Mouse (Mus musculus) heart, adult 11 months (tissue): ENCODE data around the gene Gm11627.
A peak's percentile ranks its signal among the peaks of the same experiment; 100 is the strongest.
"Not testable (repeated sequence)": the region's sequence is repeated elsewhere in the genome, so short reads cannot be mapped to it uniquely, and the experiment has no call there.

Experiments used
- DNase-seq: peaks from one replicate; pipeline ENCODE4 v3.0.0; 2022

The Gm11627 gene

DNA sequence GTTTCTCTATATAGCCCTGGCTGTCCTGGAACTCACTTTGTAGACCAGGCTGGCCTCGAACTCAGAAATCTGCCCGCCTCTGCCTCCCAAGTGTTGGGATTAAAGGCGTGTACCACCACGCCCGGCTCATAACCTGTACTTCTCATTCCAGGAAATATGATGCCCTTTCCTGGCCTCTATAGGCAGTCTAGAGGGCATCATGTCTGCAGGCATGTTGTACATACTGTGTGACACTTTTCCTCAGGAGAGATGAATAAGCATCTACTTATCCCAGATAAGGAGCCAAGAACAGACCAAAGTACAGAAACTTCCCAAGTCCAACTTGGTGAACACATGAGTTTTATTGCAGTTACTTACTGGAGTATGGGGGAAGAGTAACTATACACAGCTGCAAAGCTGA is 20.6 kb downstream of the Gm11627 start:
- peak; percentile 60 for DNase-seq

DNA sequence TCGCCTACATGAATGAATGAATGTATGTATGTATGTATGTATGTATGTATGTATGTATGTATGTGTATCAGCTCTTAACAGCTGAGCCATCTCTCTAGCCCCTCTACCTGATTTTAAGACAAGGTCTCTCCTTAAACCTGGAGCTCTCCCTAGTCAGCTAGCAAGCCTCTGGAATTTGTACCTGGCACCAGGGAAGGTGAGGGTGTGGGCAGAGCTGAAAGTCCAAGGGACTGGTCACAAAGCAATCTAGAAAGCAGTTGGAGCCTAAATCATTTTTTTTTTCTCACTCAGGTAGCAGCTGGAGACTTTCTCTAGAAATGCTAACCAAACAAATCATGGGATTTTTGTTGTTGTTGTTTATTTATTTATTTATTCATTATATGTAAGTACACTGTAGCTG is 21.9 kb downstream of the Gm11627 start:
- no peak for DNase-seq

DNA sequence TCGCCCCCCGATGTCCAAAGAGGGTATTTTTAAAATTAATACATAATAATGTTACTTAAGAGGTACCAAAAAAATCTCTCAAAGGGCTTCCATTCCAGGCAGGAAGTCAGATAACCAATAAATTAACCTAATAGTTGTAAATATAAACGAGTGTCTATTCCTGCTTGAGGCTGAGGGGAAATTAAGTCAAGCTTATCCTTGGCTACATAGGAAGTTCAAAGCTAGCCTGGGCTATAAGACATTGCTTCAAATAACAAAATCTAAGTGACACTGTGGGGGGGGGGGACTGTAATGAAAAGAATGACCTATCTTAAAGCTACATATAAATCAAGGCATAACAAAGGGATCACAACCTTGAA is 22.6 kb downstream of the Gm11627 start:
- DNase-seq: no peak

DNA sequence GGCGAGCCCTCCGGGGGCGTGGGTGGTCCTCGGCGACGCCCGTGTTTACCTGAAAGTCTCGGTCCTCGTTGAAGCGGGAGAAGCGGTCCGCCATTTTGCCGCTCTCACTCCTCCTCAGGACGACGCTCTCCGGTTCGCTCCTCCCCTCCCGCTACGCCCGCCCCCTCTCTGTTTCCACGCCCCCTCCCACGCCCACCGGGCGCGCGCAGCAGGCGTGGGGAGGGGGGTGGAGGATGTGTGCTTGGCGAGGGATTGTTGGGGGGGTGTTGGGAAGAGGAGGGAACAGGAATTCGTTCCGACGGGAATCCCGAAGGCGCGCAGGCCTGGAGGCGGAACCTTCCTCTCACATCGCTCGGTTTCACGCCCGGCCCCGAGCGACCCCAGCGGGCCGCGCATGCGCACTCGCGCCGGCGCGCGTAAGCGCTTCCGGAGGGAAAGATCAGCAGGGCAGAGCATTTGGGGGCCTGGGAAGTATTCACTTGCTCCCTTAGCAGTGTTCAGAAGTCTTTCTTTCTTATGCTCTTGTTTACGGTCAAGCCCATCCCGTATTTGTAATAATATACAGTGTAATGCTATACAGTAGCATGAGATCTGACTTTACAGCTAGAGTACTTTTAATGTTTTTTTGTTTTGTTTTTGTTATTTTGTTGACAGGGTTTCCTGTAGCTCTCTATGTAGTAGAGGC is 23.1 kb downstream of the Gm11627 start, which contains the start of gene Gpatch8:
Gene Gpatch8, minus strand, starts transcription at position 362 of the 685 bp plus-strand sequence.
- peak; percentile 100 for DNase-seq

DNA sequence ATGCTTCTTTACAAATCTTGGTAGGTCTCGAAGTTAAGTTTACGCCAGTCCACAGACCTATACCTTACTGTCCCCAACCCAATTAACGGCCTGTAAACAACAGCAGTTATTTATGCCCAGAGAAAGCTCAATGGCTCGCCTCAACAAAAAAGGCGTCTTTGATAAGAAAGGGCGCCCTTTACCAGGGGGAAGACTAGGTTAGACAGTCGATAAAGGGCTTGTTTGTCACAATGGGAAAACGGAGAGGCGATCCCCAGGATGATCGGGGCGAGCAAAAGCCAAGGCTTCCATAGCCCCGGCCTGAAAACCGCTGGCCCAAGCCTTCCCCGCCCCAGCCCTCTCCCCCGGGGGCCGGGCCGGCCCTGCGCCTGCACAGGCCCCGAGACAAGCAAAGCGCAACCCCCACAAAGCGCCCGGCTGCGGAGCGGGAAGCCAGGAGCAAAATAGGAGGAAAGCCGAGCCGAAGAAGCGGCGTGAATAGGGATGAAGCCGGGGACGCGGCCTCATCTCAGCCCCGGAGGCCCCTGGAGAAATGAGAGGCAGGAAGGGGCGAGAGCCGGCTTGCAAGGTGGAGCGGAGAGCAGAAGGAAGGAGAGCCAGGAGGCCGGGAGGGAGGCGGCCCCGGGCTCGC is 23.7 kb downstream of the Gm11627 start:
- no peak for DNase-seq

DNA sequence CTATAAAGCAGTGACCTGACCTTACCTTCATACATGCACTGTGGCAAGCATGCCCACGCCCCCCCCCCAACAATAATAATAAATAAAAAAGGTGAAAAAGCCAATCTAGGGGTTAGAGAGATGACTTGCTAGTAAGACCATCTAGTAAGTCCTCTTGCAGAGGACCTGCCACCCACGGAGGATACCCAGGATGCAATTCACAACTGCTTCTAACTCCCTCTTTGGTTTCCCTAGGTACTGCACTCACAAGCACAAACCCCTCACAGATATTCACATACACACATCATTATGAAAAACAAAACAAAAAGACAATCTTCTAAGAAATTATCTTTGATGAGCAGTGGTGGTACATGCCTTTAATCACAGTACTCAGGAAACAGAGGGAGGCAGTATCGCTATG is 27.2 kb downstream of the Gm11627 start:
- peak; percentile 39 for DNase-seq

DNA sequence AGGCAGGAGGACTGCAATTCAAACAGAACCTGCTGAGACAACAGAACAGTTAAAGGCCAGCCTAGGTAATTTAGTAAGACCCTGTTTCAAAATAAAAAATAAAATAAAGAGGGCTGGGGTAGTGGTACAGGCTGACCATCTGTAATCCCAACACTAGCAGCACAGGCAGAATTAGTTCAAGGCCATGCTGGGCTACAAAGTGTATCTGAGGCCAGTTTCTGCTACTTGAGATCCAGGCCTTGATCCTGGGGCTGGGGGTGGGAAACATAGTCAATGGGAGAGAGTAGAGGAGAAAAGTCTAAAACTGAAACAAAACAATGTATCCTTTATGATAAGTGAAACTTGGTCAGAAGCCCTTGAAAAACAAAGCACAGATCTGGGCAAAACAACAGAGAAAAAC is 28.1 kb downstream of the Gm11627 start:
- peak; percentile 55 for DNase-seq

DNA sequence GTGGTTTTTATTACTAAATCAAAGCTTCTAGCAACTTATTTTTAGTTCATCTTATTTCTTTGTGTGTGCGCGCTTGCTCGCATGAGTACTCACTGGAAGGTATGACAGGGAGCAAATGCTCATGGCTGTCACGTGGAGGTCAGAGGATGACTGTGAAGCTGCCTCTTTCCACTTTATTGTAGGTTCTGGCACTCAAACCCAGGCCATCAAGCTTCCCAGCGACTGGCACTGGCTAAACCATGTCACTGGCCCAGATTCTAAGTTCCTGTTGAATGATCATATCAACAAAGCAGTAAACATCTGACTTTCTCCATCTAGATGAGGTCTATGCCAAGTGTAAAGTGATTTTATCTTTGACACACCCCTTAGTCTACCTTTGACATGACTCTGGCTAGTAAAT is 37.8 kb downstream of the Gm11627 start:
- DNase-seq: no peak

DNA sequence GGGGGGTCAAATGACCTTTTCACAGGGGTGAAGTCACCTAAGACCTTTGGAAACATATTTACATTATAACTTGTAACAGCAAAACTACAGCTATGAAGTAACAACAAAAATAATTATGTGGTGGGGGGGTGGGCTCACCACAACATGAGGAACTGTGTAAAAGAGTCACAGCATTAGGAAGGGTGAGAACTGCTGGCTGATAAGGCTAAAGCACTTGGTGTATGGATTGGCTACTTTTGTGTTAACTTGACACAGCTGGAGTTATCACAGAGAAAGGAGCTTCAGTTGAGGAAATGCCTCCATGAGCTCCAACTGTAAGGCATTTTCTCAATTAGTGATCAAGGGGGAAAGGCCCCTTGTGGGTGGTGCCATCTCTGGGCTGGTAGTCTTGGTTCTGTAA is 39.0 kb downstream of the Gm11627 start:
- not testable (repeated sequence) for DNase-seq

DNA sequence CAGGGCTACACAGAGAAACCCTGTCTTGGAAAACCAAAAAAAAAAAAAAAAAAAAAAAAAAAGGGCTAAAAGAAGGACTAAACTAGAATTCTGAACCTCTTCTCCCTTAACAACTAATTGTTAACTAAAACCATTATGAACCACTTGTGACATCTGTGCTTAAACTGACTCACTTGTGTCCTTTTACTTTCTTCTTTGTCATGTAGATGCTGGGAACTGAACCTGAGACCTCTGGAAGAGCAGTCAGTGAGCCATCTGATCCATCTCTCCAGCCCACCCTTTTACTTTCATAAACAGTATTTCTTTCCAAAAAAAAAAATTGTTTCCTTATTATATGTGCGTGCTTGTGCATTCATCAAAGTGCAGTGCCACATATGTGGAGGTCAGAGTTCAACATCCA is 39.6 kb downstream of the Gm11627 start:
- DNase-seq: no peak

DNA sequence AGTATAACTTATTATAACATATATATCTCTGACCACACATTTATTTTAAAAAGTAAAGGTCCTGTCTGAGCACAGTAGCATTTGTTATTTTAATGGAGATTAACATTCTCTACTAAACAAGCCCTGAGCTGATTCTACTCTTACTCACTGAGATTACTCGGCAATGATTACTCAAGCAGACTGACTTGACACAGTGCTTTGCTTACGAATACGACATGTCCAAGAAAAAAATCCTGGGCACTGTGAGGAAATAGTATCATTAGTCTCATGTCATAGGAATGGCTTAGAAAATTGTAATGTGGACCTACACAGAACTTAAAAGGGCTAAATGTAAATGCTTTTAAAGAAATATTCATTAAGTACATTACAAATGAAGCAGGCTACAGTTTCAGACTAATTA is 43.1 kb downstream of the Gm11627 start:
- no peak for DNase-seq

DNA sequence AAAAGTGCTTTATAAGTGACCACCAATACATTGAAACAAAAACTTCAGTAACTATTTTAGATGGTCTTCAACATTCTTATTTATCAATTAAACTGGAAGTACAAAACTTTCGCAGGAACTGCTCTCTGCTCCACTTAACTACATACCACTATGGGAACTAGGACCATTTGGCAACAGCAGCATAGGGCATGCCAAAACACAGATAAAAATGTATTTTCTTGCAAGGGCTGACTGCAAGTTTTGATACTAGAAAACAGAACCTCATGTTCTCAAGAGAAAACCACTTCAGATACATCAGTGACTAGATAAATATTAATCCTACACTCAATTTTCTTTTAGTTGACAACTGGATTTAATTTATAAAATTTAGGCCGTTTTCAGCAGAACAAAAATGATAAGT is 45.2 kb downstream of the Gm11627 start:
- no peak for DNase-seq

DNA sequence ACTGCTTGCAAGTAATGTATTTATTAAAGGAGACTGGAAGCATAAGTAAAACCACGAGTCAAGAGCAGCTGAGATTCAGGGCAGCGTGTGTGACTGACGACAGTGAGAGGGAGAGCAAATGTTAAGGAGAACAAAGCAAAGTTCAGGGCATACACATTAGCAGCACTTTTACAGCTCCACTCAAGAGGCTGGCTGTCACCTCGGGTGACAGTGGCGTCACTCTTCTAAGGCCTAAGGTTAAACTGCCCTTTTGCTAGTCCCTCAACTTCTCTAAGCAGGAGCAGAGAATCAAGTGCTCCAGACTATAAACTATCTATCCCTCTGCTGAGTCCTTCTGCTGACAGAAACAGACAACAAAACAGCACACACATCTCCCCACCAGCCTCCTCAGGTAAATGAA is 47.8 kb downstream of the Gm11627 start:
- no peak for DNase-seq
